Mouse (Mus musculus): ENCODE measurements around the gene Cpsf7. TPM values are rescaled to one million over a fixed set of nuclear protein-coding genes. Genes with fewer than 3 reads are reported as not detected.
"Not testable (repeated sequence)": the region's sequence is repeated elsewhere in the genome, so short reads cannot be mapped to it uniquely, and the experiment has no call there.

Cpsf7 gene
- total RNA-seq, 2 experiments from 2014 or later: 77.4 to 82.5 TPM

DNA sequence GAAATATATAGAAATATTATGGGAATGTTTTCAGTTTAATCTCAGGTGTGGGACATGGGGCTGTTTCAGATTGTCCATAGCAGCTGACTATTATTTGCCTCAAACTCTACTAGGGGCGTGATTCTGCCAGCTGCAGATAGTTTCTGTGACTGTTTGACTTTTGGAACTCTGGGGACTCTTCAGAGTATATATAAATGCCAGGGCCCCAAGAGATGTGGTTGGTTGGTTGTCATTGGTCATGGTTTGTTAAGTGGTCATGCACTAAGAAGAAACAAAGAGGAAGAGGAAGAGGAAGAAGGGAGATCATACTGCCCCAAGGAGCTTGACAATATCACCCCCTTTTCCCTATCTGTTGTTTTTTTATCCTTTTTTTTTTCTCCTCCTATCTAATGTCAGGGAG is 3.1 kb upstream of the Cpsf7 start:
- Histone ChIP-seq H3K27ac (no peak overlapping the region), H3K4me3 (no peak overlapping the region)
- DNase-seq (ENCODE audit: extremely low spot score in 1 of 2, low spot score in 2 of 2): no peak
- no peak for TF ChIP-seq CTCF (IDR thresholded peaks at IDR 0.05)
- intact Hi-C loops (cut with DNase I): no loop called here

DNA sequence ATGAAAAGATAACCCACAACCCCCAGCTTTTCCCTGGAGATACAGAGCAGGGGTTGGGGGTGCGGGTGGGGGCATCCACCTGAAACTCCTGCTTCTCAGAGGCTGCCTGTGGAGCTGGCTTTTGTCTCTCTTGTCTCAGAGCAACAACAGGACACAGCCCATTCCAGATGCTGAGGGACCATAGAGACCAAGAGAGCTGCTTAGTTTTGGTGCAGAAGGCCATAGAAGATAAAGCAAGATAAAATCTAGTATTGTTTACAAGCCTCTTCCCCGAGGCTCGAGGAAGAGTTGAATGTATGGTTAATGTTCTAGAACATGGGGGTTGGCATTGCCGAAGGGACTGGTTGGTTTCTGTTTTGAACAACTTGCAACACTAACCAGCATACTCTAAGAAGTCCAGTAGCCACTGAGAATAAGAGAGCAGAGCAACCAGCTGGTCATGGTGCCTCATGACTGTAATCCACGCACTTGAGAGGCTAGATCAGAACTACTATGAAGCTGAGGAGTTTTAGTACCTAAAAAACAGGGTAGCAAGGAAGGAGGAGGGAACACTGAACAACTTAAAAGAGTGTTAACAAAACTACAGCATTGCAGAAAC is 1.5 kb upstream of the Cpsf7 start:
- DNase-seq (ENCODE audit: extremely low spot score in 1 of 2, low spot score in 2 of 2): no peak
- intact Hi-C loops (cut with DNase I): loop anchor here (2.0 kb wide), 1 partner anchor 53 kb away; the partner anchor contains the start of genes Cyb561a3 and Tmem138
- Histone ChIP-seq H3K4me3 (no peak overlapping the region), H3K27ac (no peak overlapping the region)
- TF ChIP-seq CTCF (IDR thresholded peaks at IDR 0.05): no peak

DNA sequence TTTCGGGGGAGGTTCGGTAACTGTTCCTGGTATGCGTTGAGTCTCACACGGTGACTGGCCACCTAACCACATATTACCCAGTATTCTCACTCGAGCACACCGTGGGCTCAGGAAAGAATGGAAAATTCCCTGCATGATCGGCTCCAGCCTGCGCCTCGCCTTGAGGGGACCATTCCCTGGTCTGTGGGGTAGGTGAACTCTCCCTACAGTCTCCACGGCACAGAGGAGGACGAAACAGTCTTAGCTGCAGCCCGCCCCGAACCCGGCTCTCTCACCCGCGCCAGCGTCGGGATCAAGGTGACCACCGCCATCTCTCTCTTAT is 321 bp upstream of the Cpsf7 start:
- intact Hi-C loops (cut with DNase I): loop anchor here (2.0 to 5.0 kb wide), 2 partner anchors 52 to 83 kb away; partner anchors contain the start of genes Cyb561a3, Ddb1, Tkfc and Tmem138
- Histone ChIP-seq H3K4me3 (peak overlapping the region; percentile 67), H3K27ac (peak overlapping the region; percentile 98)
- no peak for TF ChIP-seq CTCF (IDR thresholded peaks at IDR 0.05)
- no peak for DNase-seq (ENCODE audit: extremely low spot score in 1 of 2, low spot score in 2 of 2)

DNA sequence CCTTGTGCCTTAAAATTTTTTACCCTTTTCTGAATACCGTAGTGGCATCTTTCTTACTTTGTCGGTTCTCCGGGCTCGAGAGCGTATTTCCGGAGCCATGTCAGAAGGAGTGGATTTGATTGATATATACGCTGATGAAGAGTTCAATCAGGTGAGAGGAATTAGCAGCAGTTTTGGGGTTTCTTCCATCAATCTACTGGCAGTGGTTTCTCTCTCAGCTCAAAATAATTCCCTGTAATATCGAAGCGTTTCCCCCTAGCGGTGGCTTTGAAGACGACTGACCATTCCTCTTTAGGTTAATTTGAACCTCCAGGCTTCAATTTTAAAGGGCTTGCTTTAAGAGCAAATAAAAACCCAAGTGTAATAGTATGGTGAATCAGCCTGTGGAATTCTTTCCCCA is 844 bp downstream of the Cpsf7 start, which contains the start of gene Sdhaf2:
Gene Sdhaf2 (minus strand): TSS at position 233 of the 400 bp plus-strand sequence.
- intact Hi-C loops (cut with DNase I): loop anchor here (2.0 to 5.0 kb wide), 2 partner anchors 51 to 81 kb away; partner anchors contain the start of genes Cyb561a3, Ddb1, Tkfc and Tmem138
- peak within 1 kb of the TSS; percentile 67 for H3K4me3 ChIP-seq
- peak within 1 kb of the TSS; percentile 98 for H3K27ac ChIP-seq
- DNase-seq (ENCODE audit: extremely low spot score in 1 of 2, low spot score in 2 of 2): no peak
- TF ChIP-seq CTCF (IDR thresholded peaks at IDR 0.05): peak; percentile 69

GRCm38 (mm10) chr19:10530082-10530481 is 5.0 kb downstream of the Cpsf7 start:
- Histone ChIP-seq H3K4me3 (no peak overlapping the region), H3K27ac (no peak overlapping the region)
- intact Hi-C loops (cut with DNase I): no loop called here
- peak; percentile 24 for TF ChIP-seq CTCF (IDR thresholded peaks at IDR 0.05)
- no peak for DNase-seq (ENCODE audit: extremely low spot score in 1 of 2, low spot score in 2 of 2)

DNA sequence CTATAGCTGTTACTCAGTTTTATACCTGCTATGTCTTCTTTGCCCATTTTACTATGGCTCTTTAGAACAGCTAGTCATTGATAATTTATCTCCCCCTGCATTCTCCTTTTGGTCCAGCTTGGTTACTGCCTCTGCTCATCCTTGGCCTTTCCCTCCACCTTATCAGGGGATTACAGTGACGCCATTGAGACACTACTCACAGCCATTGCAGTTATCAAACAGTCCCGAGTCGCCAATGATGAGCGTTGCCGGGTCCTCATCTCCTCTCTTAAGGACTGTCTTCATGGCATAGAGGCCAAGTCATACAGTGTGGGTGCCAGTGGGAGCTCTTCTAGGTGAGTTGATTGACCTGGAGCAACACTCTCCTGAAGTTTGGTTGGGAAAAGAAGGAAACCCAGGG is 14.4 kb downstream of the Cpsf7 start:
- DNase-seq (ENCODE audit: extremely low spot score in 1 of 2, low spot score in 2 of 2): no peak
- intact Hi-C loops (cut with DNase I): no loop called here
- Histone ChIP-seq H3K27ac (no peak overlapping the region), H3K4me3 (no peak overlapping the region)
- no peak for TF ChIP-seq CTCF (IDR thresholded peaks at IDR 0.05)

DNA sequence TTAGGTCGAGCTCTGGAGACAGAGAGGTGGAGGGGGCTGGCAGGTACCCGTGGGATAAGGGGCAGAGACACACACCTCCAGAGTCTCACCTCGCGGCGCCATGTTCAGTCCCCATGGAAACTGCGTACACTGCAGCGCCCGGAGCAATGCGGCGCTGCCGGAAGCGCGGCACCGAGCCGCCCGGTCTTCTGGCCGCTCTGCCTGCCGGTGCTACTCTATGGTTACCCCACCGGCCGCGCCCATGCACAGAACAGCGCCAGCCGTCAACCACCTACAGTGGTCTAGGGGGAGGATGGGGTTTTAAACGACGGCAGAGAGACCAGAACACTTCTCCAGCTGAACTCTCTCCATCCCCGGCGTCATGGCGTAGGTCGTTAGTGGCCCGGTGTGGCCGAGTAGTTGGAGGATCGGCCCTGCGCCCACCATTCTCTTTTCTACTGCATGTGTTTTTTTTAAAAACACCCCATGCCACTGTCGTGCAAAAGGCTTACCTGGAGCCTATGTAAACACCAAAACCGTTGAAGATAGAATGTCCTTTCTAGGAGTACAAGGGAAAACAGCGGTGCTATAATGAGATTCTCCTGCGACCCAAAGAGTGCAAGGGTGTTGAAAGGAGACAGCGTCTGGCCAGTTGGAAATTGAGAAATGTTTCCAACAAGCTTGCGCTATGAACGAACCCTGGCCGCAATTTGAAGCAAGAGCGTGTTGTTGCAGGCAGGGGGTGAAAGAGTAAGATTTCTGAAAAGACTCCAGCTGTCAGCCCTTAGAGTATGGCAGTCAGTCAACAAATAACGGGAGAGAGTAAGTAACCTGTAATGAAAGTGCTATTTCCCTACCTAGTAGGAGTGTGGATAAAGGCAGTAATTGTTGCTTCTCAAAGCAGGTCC is 30.8 kb downstream of the Cpsf7 start, which contains the start of gene Tmem216:
Gene Tmem216 (minus strand): TSS at position 615 of the 887 bp plus-strand sequence.
- Histone ChIP-seq H3K4me3 (peak within 1 kb of the TSS; percentile 76), H3K27ac (peak within 1 kb of the TSS; percentile 90)
- intact Hi-C loops (cut with DNase I): loop anchor here (1.0 kb wide), 2 partner anchors 21 to 49 kb away; partner anchors contain the start of genes Cyb561a3, Ddb1, Tkfc and Tmem138
- DNase-seq (ENCODE audit: extremely low spot score in 1 of 2, low spot score in 2 of 2): peak; percentile 86 to 88
- no peak; the same call in 1 of the 2 replicates for TF ChIP-seq CTCF (IDR thresholded peaks at IDR 0.05)

- Histone ChIP-seq H3K27ac (no peak overlapping the region), H3K4me3 (no peak overlapping the region)
- no peak for TF ChIP-seq CTCF (IDR thresholded peaks at IDR 0.05)
- no peak for DNase-seq (ENCODE audit: extremely low spot score in 1 of 2, low spot score in 2 of 2)
- intact Hi-C loops (cut with DNase I): no loop called here
Observed at GRCm38 (mm10) chr19:10557001-10557400, 31.9 kb downstream of the Cpsf7 start.

DNA sequence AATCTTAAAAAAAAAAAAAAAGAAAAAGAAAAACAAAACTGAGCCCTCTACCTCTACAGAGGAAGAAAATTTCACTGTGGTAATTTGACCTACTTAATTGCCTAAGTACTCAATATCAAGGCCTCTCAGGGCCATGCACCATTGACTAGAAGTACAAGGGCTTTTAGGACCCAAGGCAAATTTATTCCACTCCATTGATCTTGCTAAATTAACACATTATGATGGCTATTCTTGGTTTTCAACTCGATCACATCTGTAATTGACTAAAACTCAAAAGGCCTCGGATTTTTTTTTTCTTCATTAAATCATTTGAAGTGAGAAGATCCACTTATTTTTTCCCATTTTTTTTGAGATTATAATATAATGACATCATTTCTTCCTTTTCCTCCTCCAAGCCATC is 32.4 kb downstream of the Cpsf7 start:
- no peak for TF ChIP-seq CTCF (IDR thresholded peaks at IDR 0.05)
- intact Hi-C loops (cut with DNase I): no loop called here

DNA sequence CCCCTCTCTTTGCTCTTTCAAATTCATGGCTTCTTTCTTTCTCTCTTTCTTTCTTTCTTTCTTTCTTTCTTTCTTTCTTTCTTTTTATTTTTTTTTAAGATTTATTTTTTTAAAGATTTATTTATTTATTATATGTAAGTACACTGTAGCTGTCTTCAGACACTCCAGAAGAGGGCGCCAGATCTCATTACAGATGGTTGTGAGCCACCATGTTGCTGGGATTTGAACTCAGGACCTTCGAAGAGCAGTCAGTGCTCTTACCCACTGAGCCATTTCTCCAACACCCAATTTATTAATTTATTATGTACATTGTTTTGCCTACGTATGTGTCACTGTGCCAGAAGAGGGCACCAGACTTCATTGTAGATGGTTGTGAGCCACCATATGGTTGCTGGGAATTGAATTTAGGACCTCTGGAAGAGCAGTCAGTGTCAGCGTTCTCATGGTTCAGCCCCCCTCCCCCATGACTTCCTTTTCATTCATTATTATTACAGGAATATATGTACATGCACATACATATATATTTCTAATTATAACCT is 32.8 kb downstream of the Cpsf7 start:
- DNase-seq (ENCODE audit: extremely low spot score in 1 of 2, low spot score in 2 of 2); intact Hi-C loops (cut with DNase I); H3K4me3 ChIP-seq; H3K27ac ChIP-seq: not testable (repeated sequence)
- peak; percentile 44 for TF ChIP-seq CTCF (IDR thresholded peaks at IDR 0.05)

More for the DNA sequence above, 32.4 kb downstream of the Cpsf7 start:
- Histone ChIP-seq H3K4me3 (no peak overlapping the region), H3K27ac (no peak overlapping the region)
- no peak for DNase-seq (ENCODE audit: extremely low spot score in 1 of 2, low spot score in 2 of 2)

- TF ChIP-seq CTCF (IDR thresholded peaks at IDR 0.05): peak; percentile 25
- DNase-seq (ENCODE audit: extremely low spot score in 1 of 2, low spot score in 2 of 2): no peak
- Histone ChIP-seq H3K27ac (no peak overlapping the region), H3K4me3 (no peak overlapping the region)
- intact Hi-C loops (cut with DNase I): no loop called here
Observed at GRCm38 (mm10) chr19:10560108-10560507, 35.0 kb downstream of the Cpsf7 start.

Measured in left cerebral cortex, adult 2 months (tissue).